Mouse (Mus musculus) left cerebral cortex, postnatal 36 days (tissue): ENCODE data around the gene Ssc4d. TPM values are rescaled to one million over a fixed set of nuclear protein-coding genes. Genes with fewer than 3 reads are reported as not detected.

Source experiments
- DNase-seq, 2 experiments: peaks; one replicate each; pipeline ENCODE4 v3.0.0; 2021 to 2022; ENCODE audit warnings: low spot score in 2 of 2, mixed read lengths in 1 of 2
- intact Hi-C: fragments of 180-260 bp; cut with DNase I; formaldehyde crosslinking; loops from one replicate; pipeline ENCODE4 v1.15.1; 2025
- total RNA-seq, 2 experiments: library from RNA; stranded (reverse); gene quantifications; 2 replicates each; pipeline ENCODE4 v1.2.3; 2021

Ssc4d gene
- total RNA-seq, 2 experiments from 2014 or later = 1.4 TPM

GRCm38 (mm10) chr5:135916601-135917000 is 57.7 kb downstream of the Ssc4d start:
- intact Hi-C loops = no loop called here
- DNase-seq = no peak

- intact Hi-C loops = no loop called here
Observed at GRCm38 (mm10) chr5:135916051-135916565, 58.2 kb downstream of the Ssc4d start.

GRCm38 (mm10) chr5:135914156-135914555 is 60.2 kb downstream of the Ssc4d start:
- DNase-seq = no peak
- intact Hi-C loops = no loop called here

More at GRCm38 (mm10) chr5:135916051-135916565, 58.2 kb downstream of the Ssc4d start:
- no peak for DNase-seq

- intact Hi-C loops = no loop called here
- no peak for DNase-seq
Observed at GRCm38 (mm10) chr5:135913201-135913600, 61.1 kb downstream of the Ssc4d start.

- DNase-seq = no peak
- intact Hi-C loops = loop anchor here (2.0 kb wide), 1 partner anchor 15 kb away; no protein-coding TSS in a partner anchor
Observed at GRCm38 (mm10) chr5:135911633-135912220, 62.6 kb downstream of the Ssc4d start.

GRCm38 (mm10) chr5:135910813-135911212 is 63.5 kb downstream of the Ssc4d start:
- intact Hi-C loops = loop anchor here (2.0 kb wide), 1 partner anchor 16 kb away; no protein-coding TSS in a partner anchor

More at GRCm38 (mm10) chr5:135910813-135911212, 63.5 kb downstream of the Ssc4d start:
- DNase-seq = no peak

Other genes starting within 250 kb of the Ssc4d start
- gene Tmem120a, start 230.1 kb downstream of the Ssc4d start, total RNA-seq = 10 to 100 TPM; 15.6 to 18.0 TPM
- not detected for gene Styxl1, start 196.1 kb downstream of the Ssc4d start, total RNA-seq
- gene Mdh2, start 196.1 kb downstream of the Ssc4d start, total RNA-seq = 100 to 1,000 TPM; 374 to 435 TPM
- 100 to 1,000 TPM in 1 of 2 experiments, 10 to 100 TPM in 1; 65.0 to 119 TPM for gene Srrm3, start 167.6 kb downstream of the Ssc4d start, total RNA-seq
- 10 to 100 TPM; 11.6 to 24.2 TPM for gene Hspb1, start 86.6 kb downstream of the Ssc4d start, total RNA-seq
- 1,000 to 10,000 TPM; 1,175 to 1,315 TPM for gene Ywhag, start 39.9 kb downstream of the Ssc4d start, total RNA-seq
- not detected for gene Zp3, start 5.6 kb upstream of the Ssc4d start, total RNA-seq
- 1 to 10 TPM; 7.7 to 8.4 TPM for gene Dtx2, start 20.3 kb upstream of the Ssc4d start, total RNA-seq
- not detected for gene Upk3b, start 64.0 kb upstream of the Ssc4d start, total RNA-seq
- not detected for gene Upk3bl, start 80.0 kb upstream of the Ssc4d start, total RNA-seq
- 1 to 10 TPM; 3.8 to 7.0 TPM for gene Rasa4, start 109.4 kb upstream of the Ssc4d start, total RNA-seq
- 10 to 100 TPM; 69.8 to 82.9 TPM for gene Polr2j, start 142.1 kb upstream of the Ssc4d start, total RNA-seq
- gene Lrwd1, start 161.5 kb upstream of the Ssc4d start, total RNA-seq = 10 to 100 TPM; 10.9 to 17.7 TPM
- 1 to 10 TPM; 7.7 to 9.0 TPM for gene Alkbh4, start 161.6 kb upstream of the Ssc4d start, total RNA-seq
- 10 to 100 TPM; 54.0 to 54.8 TPM for gene Orai2, start 196.2 kb upstream of the Ssc4d start, total RNA-seq
- 10 to 100 TPM; 28.3 to 39.2 TPM for gene Prkrip1, start 224.4 kb upstream of the Ssc4d start, total RNA-seq